Mouse (Mus musculus): ENCODE measurements around the gene Tacc2. TPM values are rescaled to one million over a fixed set of nuclear protein-coding genes. Genes with fewer than 3 reads are reported as not detected.

The Tacc2 gene
- polyA plus RNA-seq, 1 experiment from 2014 or later: 34.7 TPM

- H3K4me2 ChIP-seq (ENCODE audit: low read depth, severe bottlenecking): no peak overlapping the region
- H3K4me3 ChIP-seq (ENCODE audit: low read depth, low read length): no peak overlapping the region
- no peaks in the 10 kb centered on the region for H3K9me3 ChIP-seq (ENCODE audit: control insufficient read depth, low read length)
- H3K27me3 ChIP-seq (ENCODE audit: control insufficient read depth, insufficient read depth, low read length): no peaks in the 10 kb centered on the region
- H3K4me1 ChIP-seq (ENCODE audit: control insufficient read depth, insufficient read depth, low read length): no peaks in the 10 kb centered on the region
- WGBS: 88% methylated on average over 6 of the region's 6 CpGs
- H3K9ac ChIP-seq (ENCODE audit: low read length): no peak overlapping the region
- no peak for DNase-seq (ENCODE audit: low spot score)
- H3K27ac ChIP-seq (replicated peaks; ENCODE audit: low read depth, low read length): no peak overlapping the region
- ATAC-seq (ENCODE audit: insufficient number of reproducible peaks, low FRiP score, low TSS enrichment, low read depth): no peak
- H3K36me3 ChIP-seq (ENCODE audit: control insufficient read depth, insufficient read depth, low read length): no peaks in the 10 kb centered on the region
Measured at GRCm38 (mm10) chr7:130797524-130797923, 220.3 kb downstream of the Tacc2 start.

- Histone ChIP-seq H3K4me1 (ENCODE audit: control insufficient read depth, insufficient read depth, low read length) (no peaks in the 10 kb centered on the region), H3K4me3 (ENCODE audit: low read depth, low read length) (no peak overlapping the region), H3K4me2 (ENCODE audit: low read depth, severe bottlenecking) (no peak overlapping the region), H3K36me3 (ENCODE audit: control insufficient read depth, insufficient read depth, low read length) (no peaks in the 10 kb centered on the region), H3K27me3 (ENCODE audit: control insufficient read depth, insufficient read depth, low read length) (no peaks in the 10 kb centered on the region), H3K27ac (replicated peaks; ENCODE audit: low read depth, low read length) (no peak overlapping the region), H3K9me3 (ENCODE audit: control insufficient read depth, low read length) (no peaks in the 10 kb centered on the region), H3K9ac (ENCODE audit: low read length) (no peak overlapping the region)
- WGBS: 85% methylated on average over 10 of the region's 10 CpGs
- no peak for DNase-seq (ENCODE audit: low spot score)
- no peak for ATAC-seq (ENCODE audit: insufficient number of reproducible peaks, low FRiP score, low TSS enrichment, low read depth)
Measured at GRCm38 (mm10) chr7:130799418-130799817, 222.2 kb downstream of the Tacc2 start.

- H3K9me3 ChIP-seq (ENCODE audit: control insufficient read depth, low read length): no peaks in the 10 kb centered on the region
- no peak for DNase-seq (ENCODE audit: low spot score)
- no peaks in the 10 kb centered on the region for H3K4me1 ChIP-seq (ENCODE audit: control insufficient read depth, insufficient read depth, low read length)
- H3K4me2 ChIP-seq (ENCODE audit: low read depth, severe bottlenecking): no peak overlapping the region
- H3K4me3 ChIP-seq (ENCODE audit: low read depth, low read length): no peak overlapping the region
- no peaks in the 10 kb centered on the region for H3K36me3 ChIP-seq (ENCODE audit: control insufficient read depth, insufficient read depth, low read length)
- no peak overlapping the region for H3K9ac ChIP-seq (ENCODE audit: low read length)
- WGBS: 52% methylated on average over 4 of the region's 4 CpGs
- H3K27me3 ChIP-seq (ENCODE audit: control insufficient read depth, insufficient read depth, low read length): no peaks in the 10 kb centered on the region
- ATAC-seq (ENCODE audit: insufficient number of reproducible peaks, low FRiP score, low TSS enrichment, low read depth): no peak
- no peak overlapping the region for H3K27ac ChIP-seq (replicated peaks; ENCODE audit: low read depth, low read length)
Measured at GRCm38 (mm10) chr7:130800681-130801080, 223.4 kb downstream of the Tacc2 start.

DNA sequence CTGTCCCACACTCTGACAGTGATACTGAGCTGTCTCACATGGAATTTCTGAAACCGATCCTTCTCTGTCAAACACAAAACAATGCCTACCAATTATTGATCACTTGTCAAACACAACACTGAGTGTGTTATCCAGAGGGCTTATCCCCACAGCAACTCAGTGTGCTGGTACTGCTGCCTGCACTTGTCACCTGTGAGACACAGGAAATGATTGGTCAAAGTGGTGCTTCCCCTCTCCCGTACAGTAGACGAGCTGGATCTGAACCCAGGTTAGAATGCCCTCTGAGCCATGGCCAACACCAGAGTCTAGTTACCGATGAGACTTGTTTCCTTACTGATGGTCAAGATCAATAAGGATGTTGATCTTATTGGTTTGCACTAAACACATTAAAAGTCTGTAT, 224.6 kb downstream of the Tacc2 start:
- no peaks in the 10 kb centered on the region for H3K4me1 ChIP-seq (ENCODE audit: control insufficient read depth, insufficient read depth, low read length)
- no peak for DNase-seq (ENCODE audit: low spot score)
- H3K4me3 ChIP-seq (ENCODE audit: low read depth, low read length): no peak overlapping the region
- no peak overlapping the region for H3K27ac ChIP-seq (replicated peaks; ENCODE audit: low read depth, low read length)
- no peaks in the 10 kb centered on the region for H3K27me3 ChIP-seq (ENCODE audit: control insufficient read depth, insufficient read depth, low read length)
- no peak overlapping the region for H3K9ac ChIP-seq (ENCODE audit: low read length)
- H3K9me3 ChIP-seq (ENCODE audit: control insufficient read depth, low read length): no peaks in the 10 kb centered on the region
- WGBS: 90% methylated on average over 4 of the region's 4 CpGs
- no peaks in the 10 kb centered on the region for H3K36me3 ChIP-seq (ENCODE audit: control insufficient read depth, insufficient read depth, low read length)
- H3K4me2 ChIP-seq (ENCODE audit: low read depth, severe bottlenecking): no peak overlapping the region
- ATAC-seq (ENCODE audit: insufficient number of reproducible peaks, low FRiP score, low TSS enrichment, low read depth): no peak

GRCm38 (mm10) chr7:130803251-130803825, 226.1 kb downstream of the Tacc2 start:
- no peak overlapping the region for H3K27ac ChIP-seq (replicated peaks; ENCODE audit: low read depth, low read length)
- WGBS: 94% methylated on average over 8 of the region's 8 CpGs
- H3K36me3 ChIP-seq (ENCODE audit: control insufficient read depth, insufficient read depth, low read length): no peaks in the 10 kb centered on the region
- no peaks in the 10 kb centered on the region for H3K4me1 ChIP-seq (ENCODE audit: control insufficient read depth, insufficient read depth, low read length)
- DNase-seq (ENCODE audit: low spot score) (no peak), ATAC-seq (ENCODE audit: insufficient number of reproducible peaks, low FRiP score, low TSS enrichment, low read depth) (no peak)
- no peaks in the 10 kb centered on the region for H3K9me3 ChIP-seq (ENCODE audit: control insufficient read depth, low read length)
- no peak overlapping the region for H3K9ac ChIP-seq (ENCODE audit: low read length)
- no peak overlapping the region for H3K4me3 ChIP-seq (ENCODE audit: low read depth, low read length)
- H3K27me3 ChIP-seq (ENCODE audit: control insufficient read depth, insufficient read depth, low read length): no peaks in the 10 kb centered on the region
- H3K4me2 ChIP-seq (ENCODE audit: low read depth, severe bottlenecking): no peak overlapping the region

DNA sequence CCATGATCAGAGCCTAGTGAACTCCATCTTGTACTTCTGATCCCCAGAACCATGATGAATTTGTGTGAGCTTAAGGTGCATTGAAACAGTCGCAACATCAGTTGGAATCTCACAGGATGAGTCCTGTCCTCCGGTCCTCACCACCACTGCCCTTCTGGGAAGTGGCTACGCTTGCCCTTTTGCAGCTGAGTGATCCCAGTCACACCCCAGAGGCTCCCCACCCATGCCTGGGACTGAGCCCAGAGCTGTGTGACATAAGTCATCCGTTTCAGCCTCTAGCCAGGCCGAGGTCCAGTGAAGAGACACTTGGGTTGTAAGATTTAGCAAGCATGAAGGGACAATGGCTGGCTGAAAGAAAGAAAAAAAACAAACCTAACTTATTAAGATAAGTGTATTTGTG, 227.8 kb downstream of the Tacc2 start:
- no peaks in the 10 kb centered on the region for H3K27me3 ChIP-seq (ENCODE audit: control insufficient read depth, insufficient read depth, low read length)
- no peaks in the 10 kb centered on the region for H3K9me3 ChIP-seq (ENCODE audit: control insufficient read depth, low read length)
- no peak overlapping the region for H3K27ac ChIP-seq (replicated peaks; ENCODE audit: low read depth, low read length)
- no peak for DNase-seq (ENCODE audit: low spot score)
- H3K36me3 ChIP-seq (ENCODE audit: control insufficient read depth, insufficient read depth, low read length): no peaks in the 10 kb centered on the region
- no peak overlapping the region for H3K9ac ChIP-seq (ENCODE audit: low read length)
- no peak for ATAC-seq (ENCODE audit: insufficient number of reproducible peaks, low FRiP score, low TSS enrichment, low read depth)
- H3K4me1 ChIP-seq (ENCODE audit: control insufficient read depth, insufficient read depth, low read length): no peaks in the 10 kb centered on the region
- WGBS: 88% methylated on average over 5 of the region's 5 CpGs
- H3K4me2 ChIP-seq (ENCODE audit: low read depth, severe bottlenecking): no peak overlapping the region
- no peak overlapping the region for H3K4me3 ChIP-seq (ENCODE audit: low read depth, low read length)

- Histone ChIP-seq H3K9ac (ENCODE audit: low read length) (no peak overlapping the region), H3K27me3 (ENCODE audit: control insufficient read depth, insufficient read depth, low read length) (no peaks in the 10 kb centered on the region), H3K36me3 (ENCODE audit: control insufficient read depth, insufficient read depth, low read length) (no peaks in the 10 kb centered on the region), H3K4me1 (ENCODE audit: control insufficient read depth, insufficient read depth, low read length) (no peaks in the 10 kb centered on the region), H3K4me2 (ENCODE audit: low read depth, severe bottlenecking) (no peak overlapping the region), H3K9me3 (ENCODE audit: control insufficient read depth, low read length) (no peaks in the 10 kb centered on the region), H3K4me3 (ENCODE audit: low read depth, low read length) (no peak overlapping the region), H3K27ac (replicated peaks; ENCODE audit: low read depth, low read length) (no peak overlapping the region)
- DNase-seq (ENCODE audit: low spot score) (no peak), ATAC-seq (ENCODE audit: insufficient number of reproducible peaks, low FRiP score, low TSS enrichment, low read depth) (no peak)
- 82% methylated on average over 8 of the region's 8 CpGs for WGBS
Measured at GRCm38 (mm10) chr7:130807749-130808148, 230.5 kb downstream of the Tacc2 start.

DNA sequence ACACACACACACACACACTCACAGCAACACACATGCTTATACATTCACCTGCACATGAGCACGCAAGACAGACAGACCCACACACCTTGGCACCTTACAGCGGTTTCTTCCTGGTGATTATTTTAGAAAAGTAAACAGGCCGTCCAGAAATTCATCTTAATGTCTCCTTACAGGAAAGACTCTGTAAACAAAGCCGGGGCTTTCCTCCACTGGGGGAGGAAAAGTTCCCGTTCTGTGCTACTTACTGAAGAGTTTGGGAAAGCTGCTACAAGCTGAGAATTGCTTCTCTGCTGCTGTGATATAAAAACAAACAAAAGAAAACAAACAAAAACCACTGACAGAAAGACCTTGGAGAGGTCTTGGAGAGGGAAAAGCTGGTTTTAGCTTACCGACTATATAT, 231.5 kb downstream of the Tacc2 start:
- Histone ChIP-seq H3K9me3 (ENCODE audit: control insufficient read depth, low read length) (no peaks in the 10 kb centered on the region), H3K36me3 (ENCODE audit: control insufficient read depth, insufficient read depth, low read length) (no peaks in the 10 kb centered on the region), H3K27ac (replicated peaks; ENCODE audit: low read depth, low read length) (no peak overlapping the region), H3K4me3 (ENCODE audit: low read depth, low read length) (no peak overlapping the region), H3K27me3 (ENCODE audit: control insufficient read depth, insufficient read depth, low read length) (no peaks in the 10 kb centered on the region), H3K9ac (ENCODE audit: low read length) (no peak overlapping the region), H3K4me2 (ENCODE audit: low read depth, severe bottlenecking) (no peak overlapping the region), H3K4me1 (ENCODE audit: control insufficient read depth, insufficient read depth, low read length) (no peaks in the 10 kb centered on the region)
- 73% methylated on average over 6 of the region's 6 CpGs for WGBS
- no peak for ATAC-seq (ENCODE audit: insufficient number of reproducible peaks, low FRiP score, low TSS enrichment, low read depth)
- no peak for DNase-seq (ENCODE audit: low spot score)

DNA sequence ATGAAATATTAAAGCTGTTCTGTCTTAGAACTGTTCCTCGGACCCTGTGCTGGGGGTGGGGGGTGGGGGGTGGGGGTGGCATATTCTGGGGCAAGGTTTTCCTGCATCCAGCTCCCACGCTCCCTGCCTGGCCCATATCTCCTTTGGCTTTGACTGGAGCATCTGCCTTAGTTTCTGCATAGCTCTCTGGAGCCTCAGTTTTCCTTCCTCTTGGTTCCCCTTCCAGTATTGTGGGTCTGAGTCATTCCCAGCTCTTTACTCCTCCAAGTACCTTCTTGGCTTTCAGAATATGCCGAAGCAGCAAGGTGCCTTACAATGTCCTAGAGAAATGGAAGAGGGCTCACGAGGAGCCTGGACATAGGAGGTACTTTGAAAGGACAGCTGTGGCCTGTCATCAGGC, 233.0 kb downstream of the Tacc2 start:
- Histone ChIP-seq H3K9me3 (ENCODE audit: control insufficient read depth, low read length) (no peaks in the 10 kb centered on the region), H3K36me3 (ENCODE audit: control insufficient read depth, insufficient read depth, low read length) (no peaks in the 10 kb centered on the region), H3K4me2 (ENCODE audit: low read depth, severe bottlenecking) (no peak overlapping the region), H3K9ac (ENCODE audit: low read length) (no peak overlapping the region), H3K4me3 (ENCODE audit: low read depth, low read length) (no peak overlapping the region), H3K27ac (replicated peaks; ENCODE audit: low read depth, low read length) (no peak overlapping the region), H3K4me1 (ENCODE audit: control insufficient read depth, insufficient read depth, low read length) (no peaks in the 10 kb centered on the region), H3K27me3 (ENCODE audit: control insufficient read depth, insufficient read depth, low read length) (no peaks in the 10 kb centered on the region)
- 88% methylated on average over 4 of the region's 4 CpGs for WGBS
- ATAC-seq (ENCODE audit: insufficient number of reproducible peaks, low FRiP score, low TSS enrichment, low read depth): no peak
- no peak for DNase-seq (ENCODE audit: low spot score)
